Mouse (Mus musculus): Measurements from ENCODE around the gene Ngp.
"Not testable (repeated sequence)": the region's sequence is repeated elsewhere in the genome, so short reads cannot be mapped to it uniquely, and the experiment has no call there.

Ngp gene

DNA sequence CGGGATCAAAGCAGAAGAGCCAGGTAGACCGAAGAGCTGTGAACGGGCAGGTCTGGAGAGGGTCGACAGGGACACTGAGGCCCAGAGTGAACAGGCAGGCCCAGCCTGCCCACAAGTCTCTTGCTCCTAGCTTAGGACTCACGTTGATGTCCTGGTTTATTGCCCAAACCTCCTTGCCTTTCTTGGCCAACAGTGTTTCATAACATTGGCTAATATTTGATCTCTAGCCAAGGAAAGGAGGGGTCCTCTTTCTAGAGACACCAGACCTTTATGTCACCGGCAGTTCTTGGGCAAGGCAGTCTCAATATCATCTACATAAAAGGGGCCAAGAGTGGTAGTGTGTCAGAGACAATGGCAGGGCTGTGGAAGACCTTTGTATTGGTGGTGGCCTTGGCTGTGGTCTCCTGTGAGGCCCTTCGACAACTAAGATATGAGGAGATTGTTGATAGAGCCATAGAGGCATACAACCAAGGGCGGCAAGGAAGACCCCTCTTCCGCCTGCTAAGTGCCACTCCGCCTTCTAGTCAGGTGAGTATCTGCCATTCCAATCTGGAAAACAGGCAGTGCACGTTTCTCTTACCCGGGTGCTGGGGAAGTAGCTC is at the start of gene Ngp:
Ngp (plus strand) TSS at position 237 of the 602 bp plus-strand sequence.
- DNase-seq (ENCODE audit: low spot score in 2 of 2), result no peak

DNA sequence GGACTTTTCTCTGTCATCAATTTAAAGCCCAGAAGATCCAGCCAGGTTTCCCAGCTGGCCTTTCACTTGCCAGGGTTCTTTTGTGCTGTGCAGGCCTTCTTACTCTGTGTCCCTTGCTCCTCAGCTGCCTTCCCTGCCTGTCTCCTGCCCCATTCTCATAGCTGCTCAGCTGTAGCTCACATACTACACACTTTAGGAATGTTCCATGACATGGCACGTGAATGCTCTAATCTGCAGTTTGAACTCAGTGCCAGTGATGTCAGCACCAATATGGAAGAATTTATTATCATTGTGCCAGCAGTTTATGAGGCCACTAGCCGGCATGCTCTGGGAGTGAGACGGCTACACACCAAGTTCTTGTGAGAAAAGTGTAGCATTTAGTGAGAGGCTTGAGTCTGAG is 49.7 kb upstream of the Ngp start:
- DNase-seq (ENCODE audit: low spot score in 2 of 2), result no peak

DNA sequence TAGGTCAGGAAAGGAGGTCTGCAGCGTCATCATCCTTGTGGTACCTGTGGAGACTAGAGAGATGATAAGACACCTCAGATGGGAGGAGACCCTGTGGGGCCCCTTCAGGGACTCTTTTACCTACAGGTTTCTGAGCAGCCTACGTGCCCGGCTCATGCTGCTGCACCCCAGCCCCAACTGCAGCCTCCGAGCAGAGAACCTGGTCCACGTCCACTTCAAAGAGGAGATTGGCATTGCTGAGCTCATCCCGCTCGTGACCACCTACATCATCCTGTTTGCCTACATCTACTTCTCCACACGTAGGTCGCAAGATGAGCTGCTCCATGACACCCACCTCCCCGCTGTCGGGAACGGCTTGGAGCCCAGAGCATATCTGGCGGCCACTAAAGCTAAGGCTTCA is 45.7 kb upstream of the Ngp start:
- DNase-seq (ENCODE audit: low spot score in 2 of 2), result no peak

DNA sequence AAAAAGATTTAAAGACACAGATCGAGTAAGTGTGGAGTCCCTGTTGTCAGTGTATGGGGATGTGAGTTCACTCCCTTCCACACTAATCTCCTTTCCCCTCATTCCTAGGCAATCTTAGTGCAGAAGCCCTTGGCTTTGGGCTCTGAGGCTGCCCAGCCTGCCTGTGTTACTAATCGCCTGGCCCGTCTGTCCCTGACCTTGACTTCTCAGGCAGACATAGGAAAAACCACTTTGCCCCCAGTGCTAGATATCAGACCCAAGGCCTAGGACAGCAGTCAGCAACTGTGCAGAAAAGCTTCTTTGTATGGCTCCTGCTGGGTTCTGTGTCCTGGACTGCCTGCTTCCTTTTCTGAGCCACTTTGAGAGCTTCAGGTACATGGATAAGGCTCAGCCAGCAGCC is 43.9 kb upstream of the Ngp start:
- DNase-seq (ENCODE audit: low spot score in 2 of 2), result no peak

DNA sequence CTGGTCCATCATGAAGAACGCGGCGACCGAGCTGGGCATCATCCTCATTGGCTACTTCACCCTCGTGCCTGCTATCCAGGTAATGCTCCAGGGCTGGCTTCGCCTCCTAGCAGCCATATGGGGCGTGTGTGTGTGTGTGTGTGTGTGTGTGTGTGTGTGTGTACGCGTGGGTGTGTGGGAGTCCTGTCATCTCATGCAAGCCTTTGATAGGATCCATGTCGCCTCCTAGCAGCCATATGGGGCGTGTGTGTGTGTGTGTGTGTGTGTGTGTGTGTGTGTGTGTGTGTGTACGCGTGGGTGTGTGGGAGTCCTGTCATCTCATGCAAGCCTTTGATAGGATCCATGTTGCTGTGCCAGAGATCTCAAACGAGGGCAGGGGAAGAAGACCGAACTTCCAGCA is 41.9 kb upstream of the Ngp start:
- not testable (repeated sequence) for DNase-seq (ENCODE audit: low spot score in 2 of 2)

DNA sequence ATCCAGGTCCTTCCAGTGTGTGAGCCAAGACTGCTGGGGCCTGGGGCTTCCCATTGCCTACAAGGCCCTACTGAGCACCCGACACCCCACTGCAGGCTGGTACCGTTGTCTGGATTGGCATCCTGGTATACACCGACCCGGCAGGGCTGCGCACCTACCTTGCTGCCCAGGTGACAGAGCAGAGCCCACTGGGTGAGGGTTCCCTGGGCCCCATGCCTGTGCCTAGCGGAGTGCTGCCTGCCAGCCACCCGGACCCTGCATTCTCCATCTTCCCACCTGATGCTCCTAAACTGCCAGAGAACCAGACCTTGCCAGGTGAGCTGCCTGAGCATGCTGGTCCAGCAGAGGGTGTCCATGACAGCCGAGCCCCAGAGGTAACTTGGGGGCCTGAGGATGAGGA is 40.2 kb upstream of the Ngp start:
- DNase-seq (ENCODE audit: low spot score in 2 of 2), result no peak

DNA sequence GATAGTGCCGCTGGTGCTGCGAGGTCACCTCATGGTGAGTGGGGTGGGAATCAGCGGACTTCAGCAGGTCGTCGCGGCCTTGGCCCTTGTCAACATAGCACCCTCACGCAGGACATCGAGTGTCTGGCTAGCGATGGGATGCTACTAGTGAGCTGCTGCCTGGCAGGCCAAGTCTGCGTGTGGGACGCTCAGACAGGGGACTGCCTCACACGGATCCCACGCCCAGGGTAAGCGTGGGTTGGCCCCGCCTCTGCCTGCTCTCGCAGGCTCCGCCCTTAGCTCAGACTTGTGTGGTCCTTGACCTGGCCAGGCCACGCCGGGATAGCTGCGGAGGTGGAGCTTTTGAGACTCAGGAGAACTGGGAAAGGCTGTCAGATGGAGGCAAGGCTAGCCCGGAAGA is 38.9 kb upstream of the Ngp start:
- no peak for DNase-seq (ENCODE audit: low spot score in 2 of 2)

DNA sequence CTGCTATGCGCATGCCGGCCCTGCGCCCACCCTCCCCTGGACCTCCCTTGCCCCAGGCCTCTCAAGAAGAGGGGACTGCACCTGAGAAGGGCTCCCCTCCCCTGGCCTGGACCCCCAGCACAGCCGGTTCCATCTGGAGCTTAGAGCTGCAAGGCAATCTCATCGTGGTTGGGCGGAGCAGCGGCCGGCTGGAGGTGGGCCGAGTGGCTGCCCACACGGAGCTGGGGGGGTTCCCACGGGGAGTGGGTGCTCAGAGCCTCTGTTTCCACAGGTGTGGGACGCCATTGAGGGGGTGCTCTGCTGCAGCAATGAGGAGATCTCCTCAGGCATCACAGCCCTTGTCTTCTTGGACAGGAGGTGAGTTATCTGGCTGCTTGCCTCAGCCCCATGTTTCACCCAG is 38.3 kb upstream of the Ngp start:
- DNase-seq (ENCODE audit: low spot score in 2 of 2), result no peak

DNA sequence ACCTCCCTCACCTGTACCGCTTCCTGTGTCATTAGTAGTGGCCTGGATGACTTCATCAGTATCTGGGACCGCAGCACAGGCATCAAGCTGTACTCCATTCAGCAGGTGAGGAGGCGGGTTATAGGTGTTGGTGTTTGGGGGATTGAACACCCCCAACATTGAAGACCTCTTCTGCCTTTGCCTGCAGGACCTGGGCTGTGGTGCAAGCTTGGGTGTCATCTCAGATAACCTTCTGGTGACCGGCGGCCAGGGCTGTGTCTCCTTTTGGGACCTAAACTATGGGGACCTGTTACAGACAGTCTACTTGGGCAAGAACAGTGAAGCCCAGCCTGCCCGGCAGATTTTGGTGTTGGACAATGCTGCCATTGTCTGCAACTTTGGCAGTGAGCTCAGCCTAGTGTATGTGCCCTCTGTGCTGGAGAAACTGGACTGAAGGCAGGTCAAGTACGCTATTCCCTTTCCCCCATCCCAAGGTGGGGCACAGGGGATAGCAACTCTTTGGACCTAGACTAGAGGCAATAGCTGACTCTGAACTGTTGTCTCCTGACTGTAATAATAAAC is 35.1 kb upstream of the Ngp start:
- no peak for DNase-seq (ENCODE audit: low spot score in 2 of 2)

DNA sequence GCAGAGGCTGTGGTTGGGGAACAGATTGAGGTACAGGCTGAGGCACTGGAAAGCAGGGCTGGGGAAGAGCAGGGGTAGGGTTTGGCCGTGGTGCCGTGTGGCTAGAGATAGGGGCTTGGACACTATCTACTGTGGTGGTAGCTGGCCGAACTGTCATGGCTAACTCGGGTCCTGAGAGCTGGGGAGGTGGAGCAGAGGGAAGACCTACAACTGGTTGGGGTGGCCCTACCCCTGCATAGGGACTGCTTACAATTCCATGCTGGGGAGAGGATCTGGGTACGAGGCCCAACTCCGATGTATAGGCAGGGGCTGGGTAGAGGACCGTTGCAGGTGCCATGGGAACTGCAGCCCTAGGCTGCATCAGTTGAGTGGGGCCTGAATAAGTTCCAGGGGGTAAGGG is 31.5 kb upstream of the Ngp start:
- DNase-seq (ENCODE audit: low spot score in 2 of 2), result no peak

DNA sequence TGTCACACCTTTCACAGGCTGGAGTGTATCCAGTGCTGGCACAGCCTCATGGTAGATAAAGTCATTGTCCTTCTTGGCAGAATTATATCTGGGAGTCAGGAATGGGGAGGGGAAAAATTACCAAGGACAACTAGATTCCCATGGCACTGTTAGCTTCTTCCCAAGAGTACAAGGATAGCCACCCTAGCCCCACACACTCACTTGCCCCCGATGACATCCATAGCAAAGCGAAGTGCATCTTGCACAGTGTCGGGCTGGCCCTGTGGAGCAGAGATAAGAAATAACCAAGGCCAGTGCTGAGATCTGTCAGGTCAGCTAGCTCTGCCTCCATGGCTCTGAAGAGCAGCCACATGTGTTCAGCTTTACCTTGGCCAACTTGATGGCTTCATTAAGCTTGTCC is 28.7 kb upstream of the Ngp start:
- no peak for DNase-seq (ENCODE audit: low spot score in 2 of 2)

DNA sequence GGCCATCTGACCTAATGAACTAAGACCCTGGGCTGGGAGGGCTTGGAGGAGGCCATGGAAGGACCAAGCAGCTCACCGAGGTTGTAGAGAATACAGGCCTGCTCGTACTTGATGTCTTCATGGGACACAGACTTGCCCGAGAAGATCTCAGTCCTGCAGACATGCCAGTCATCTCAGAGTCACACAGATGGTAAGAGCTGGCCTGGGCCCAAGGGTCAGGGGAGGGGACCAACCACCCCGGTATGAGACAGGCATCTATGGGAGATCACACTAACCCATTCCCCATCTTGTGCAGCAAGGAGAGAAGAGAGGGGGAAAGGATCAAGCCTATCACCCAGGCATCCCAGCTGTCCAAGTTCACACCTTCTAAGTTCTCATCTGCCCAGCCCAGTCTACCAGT is 26.3 kb upstream of the Ngp start:
- no peak for DNase-seq (ENCODE audit: low spot score in 2 of 2)

DNA sequence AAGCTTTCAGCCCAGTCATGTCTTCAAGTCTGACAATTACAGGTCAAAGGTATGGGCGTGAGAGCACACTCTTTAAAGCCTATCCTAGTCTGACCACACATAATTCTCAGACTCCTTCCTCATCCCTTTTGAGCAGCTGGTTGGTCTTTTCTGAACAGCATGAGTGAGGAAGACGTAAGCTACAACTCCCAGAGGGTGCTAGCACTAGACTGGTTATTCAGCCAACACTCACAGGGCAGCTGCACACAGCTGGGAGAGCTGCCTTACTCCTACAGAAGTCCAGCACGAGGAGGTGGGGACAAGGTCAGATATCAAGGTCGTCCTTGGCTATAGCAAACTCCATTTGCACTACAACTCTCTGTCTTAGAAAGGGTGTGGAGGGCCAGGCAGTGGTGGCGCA is 18.9 kb upstream of the Ngp start:
- no peak for DNase-seq (ENCODE audit: low spot score in 2 of 2)

DNA sequence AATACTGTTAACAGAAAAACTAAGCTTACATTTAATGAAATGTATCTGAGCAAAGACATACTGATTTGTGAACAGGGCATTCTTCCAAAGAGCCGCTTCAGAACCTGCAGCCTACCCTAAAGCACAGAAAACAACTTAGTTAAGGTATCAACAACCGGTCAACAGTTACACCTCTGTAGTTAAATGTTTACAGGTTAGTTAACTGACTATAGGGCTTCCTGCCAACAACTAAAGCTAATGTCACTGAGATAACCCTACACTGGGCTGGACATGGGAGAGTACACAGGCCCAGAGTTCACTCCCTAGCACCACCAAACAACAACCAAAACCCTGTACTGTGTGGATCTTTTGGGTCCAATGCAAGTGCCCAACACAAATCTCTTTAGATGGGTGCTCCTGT is 16.8 kb upstream of the Ngp start:
- DNase-seq (ENCODE audit: low spot score in 2 of 2), result no peak

DNA sequence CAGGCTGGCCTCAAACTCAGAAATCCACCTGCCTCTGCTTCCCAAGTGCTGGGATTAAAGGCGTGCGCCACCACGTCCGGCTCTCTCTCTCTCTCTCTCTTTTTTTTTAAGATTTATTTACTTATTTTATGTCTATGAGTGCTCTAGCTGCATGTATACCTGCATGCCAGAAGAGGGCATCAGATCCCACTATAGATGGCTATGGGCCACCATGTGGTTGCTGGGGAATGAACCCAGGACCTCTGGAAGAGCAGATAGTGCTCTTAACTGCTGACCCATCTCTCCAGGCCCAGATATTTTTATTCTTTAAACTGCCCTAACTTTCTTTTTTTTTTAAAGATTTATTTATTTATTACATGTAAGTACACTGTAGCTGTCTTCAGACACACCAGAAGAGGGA is 16.3 kb upstream of the Ngp start:
- DNase-seq (ENCODE audit: low spot score in 2 of 2), result not testable (repeated sequence)

DNA sequence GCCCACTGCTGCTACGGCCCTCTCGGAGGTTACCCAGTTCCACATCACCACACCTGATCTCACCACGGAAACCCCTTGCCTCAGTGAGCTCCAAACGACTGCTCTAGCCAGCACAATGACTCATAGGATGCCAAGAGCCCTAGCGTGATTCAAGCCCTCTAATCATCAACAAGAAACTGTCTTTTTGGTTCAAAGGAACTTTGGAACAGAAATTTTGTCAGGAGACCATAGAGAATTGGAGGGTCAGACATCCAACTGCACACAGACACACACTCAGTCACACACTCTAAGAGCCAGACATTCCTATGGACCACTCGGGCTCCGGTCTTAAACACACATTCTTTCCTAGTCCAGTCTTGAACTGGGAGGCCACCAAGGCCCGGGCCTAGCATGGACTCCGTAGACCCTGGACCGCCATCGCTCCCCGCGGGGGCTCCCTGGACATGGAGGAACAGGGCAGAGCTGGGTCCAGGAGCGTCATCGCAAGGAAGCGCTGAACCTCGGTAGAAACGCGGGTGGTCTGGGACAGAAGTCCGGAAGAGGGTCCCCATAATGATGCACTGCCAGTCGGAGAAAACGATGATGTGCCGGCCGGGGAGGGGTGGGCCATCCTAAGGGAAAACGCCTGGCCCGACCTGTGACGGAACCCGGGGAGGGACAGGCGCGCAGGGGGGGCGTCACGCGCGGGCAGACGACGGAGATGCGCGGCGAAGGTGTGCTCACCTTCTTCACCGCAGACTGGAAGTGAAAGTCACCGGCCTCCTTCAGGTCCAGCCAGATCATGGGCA is 12.0 kb upstream of the Ngp start:
- DNase-seq (ENCODE audit: low spot score in 2 of 2), result no peak

DNA sequence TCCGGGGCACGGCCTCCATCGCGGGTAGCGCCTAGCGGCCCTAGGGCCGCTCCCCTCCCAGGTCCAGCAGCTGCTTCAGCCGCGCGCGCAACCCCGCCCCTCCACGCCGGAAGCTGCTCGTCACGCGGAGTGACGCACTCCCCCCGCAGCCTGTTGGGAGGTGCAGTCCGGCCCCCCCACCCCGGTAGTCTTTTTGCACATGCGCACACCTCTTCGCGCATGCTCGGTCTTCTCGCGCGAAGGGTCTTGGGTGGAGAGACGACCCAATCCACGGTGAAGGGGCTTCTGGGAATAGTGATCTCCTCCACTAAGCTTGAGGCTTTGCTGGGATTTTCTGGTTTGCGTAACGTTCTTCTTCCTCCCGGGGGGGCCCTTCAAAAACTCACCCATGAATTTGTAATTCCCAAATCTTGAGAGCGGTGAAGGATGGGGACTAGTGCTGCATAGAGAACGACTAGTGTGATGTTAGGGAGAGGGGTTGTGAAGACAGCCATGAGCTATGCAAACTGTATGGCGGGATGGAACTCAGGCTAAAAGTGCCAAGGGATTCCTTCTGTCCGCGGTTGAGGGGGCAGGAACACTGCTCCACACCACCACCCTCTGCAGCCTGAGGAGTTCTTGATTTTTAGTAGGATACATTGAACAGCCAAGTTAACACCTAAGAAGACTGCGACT is 11.3 kb upstream of the Ngp start, which contains the start of gene Ptpn23:
Ptpn23 (minus strand) TSS at position 115 of the 675 bp plus-strand sequence.
- DNase-seq (ENCODE audit: low spot score in 2 of 2), result peak; percentile 89 to 92

DNA sequence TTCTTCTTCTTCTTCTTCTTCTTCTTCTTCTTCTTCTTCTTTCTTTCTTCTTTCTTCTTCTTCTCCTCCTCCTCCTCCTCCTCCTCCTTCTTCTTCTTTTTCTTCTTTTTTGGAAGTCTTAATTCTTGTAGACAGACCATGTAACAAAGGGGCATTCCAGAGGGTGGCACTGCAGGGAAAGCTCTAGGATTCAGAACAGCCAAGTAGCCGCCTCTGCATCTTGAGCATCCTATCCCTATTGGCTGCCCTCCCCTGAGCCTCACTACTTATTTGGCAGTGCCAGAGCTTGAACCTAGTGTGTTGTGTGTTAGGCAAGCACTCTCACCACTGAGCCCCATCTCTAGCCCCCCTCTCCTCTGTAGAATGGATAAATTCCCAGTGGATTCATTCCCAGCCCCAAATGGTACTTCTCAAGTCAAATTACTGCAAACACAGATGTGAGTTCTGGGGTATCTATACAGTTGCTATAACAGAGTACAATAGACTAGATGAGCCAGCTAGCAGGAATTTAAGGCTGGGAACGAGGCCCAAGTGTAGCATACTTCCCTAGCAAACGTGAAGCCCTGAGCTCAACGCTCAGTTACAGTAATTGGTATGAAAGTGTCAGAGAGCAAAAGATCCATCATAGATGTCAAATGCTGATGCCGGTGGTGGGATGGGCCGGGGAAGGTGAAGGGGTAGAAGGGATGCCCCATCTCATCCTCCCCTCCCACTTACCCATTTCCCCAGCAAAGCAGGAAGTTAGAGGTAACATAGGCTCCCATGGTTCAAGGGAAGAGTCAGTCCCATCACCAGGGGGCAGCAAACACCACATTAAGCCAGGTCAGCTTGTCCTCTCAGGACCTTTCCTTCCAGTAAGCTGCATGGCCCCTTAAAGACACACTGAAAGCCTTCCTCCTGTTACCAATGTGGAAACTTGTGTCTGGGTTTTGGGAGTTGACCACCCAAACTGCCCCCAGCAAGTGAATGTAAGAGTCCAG is 8.3 kb upstream of the Ngp start:
- peak; percentile 37 to 41 for DNase-seq (ENCODE audit: low spot score in 2 of 2)

DNA sequence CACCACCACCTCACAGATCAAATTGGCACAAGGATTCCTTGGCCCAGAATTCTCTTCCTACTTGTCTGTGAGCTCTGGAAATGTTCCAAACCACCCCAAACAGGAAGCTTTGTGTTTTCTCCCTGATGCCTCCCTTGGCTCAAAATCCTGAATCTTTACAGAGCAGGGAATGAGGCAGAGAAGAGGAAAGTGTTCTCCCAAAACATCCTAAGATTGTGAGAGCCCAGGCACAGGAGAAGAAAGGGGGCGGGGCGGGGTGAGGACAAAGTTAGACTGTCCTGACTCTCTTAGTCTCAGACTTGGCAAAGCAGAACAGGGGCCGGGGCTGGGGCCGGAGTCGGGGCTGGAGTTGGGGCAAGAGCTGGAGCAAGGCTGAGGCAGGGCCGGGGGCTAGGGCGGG is 6.6 kb upstream of the Ngp start:
- no peak for DNase-seq (ENCODE audit: low spot score in 2 of 2)

DNA sequence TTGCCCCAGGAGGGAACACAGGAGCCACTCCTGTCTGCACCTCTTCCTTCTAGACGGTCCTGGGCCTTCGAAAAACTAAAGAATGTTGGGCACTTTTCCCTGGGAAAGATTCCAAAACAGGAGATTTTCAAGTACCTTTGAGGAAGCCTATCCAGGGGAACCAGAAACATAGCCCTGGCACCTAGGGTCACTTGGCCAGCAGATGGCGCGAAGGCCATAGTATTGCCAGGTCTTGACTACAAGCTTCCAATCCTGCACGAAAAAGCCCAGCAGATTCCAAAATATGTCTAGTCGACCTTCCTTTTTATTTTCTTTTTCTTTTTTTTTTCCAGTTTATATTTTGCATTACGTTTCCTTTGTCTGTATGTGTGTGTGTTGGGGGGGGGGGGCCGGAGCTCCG is 5.8 kb upstream of the Ngp start:
- no peak for DNase-seq (ENCODE audit: low spot score in 2 of 2)

DNA sequence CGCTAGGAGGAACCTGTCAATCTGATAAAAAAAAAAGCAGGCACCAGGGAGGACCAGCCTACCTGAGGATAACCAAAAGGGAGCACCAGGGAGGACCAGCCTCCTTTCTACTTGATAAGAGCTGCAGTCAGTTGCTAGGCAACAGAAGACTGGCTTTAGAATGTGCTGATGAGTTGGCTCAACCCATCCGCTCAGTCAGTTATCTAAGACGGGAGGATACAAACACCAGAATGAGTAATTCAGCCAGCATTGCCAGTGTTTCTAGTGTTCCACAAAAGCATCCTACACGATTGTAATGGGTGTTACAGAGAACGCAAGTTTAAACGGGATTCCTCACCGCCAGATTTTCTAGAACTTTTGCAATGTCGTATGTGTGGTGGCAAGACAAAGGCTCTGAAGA is 11.7 kb downstream of the Ngp start:
- peak; percentile 29 to 55 for DNase-seq (ENCODE audit: low spot score in 2 of 2)

DNA sequence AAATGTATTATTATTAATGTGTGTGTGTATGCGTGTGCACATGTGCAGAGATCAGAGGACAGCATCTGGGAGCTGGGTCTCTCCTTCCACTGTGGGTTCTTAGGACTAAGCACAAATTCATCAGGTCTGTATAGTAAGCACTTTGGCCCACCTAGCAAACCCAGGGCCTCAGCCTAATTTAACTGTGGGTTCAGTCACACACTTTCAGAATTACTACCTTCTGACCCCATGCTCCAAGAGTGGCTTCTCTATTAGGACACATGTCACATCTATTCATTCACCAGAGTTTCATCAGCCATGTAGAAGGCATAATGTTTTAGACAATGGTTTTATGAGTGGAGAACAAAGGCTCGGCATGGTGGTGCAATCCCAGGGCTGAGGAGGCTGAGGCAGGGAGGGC is 13.5 kb downstream of the Ngp start:
- DNase-seq (ENCODE audit: low spot score in 2 of 2), result no peak
